ENCODE assay signal across 8 mouse cellular contexts in the genomic region with DNA sequence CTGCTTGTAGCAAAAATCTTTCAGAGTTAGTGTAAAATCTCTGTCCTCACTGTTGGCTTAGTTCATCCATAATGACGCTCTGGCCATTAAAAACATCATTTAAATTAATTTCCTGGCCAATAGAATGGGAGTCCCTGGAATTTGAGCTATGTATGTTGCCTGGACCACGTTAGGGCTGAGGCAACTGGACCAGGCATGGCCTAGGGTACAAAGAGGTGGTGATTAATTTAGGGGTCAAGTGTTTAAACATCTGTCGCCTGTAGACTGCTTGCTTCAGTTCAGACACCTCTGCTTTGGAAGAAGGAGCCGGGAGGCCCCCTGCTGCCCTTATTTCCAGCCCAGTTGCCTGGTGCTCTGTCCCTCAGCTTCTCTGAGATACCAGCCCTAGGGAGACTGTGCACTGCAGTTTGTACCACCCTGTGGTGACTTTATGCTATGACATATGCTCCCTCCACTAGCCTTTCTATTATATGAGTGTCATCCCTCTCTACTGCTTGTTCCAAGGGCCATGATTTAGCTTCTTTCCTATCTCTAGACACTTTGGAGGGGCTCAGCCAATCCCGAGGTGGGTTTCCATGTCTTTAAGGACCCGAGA.
A peak's percentile ranks its signal among the peaks of the same experiment; 100 is the strongest.
DNase-seq lines count a peak whose midpoint lies in the region; ATAC-seq and TF ChIP-seq lines count a peak whose summit lies in the region.

No protein-coding gene starts in this region.

- no peaks in the 10 kb centered on the region for H3K9me3 ChIP-seq in midbrain, embryonic 13.5 days

- H3K4me1 ChIP-seq in midbrain, embryonic 13.5 days (replicated peaks), result no peaks in the 10 kb centered on the region; the same call in 1 of the 2 replicates

- peak; percentile 64 for TF ChIP-seq CTCF in layer of hippocampus, adult 2 months (conservative IDR thresholded peaks at IDR 0.05)

- no peak overlapping the region for H3K4me2 ChIP-seq in midbrain, embryonic 13.5 days (replicated peaks)

- H3K36me3 ChIP-seq in midbrain, embryonic 13.5 days, result no peaks in the 10 kb centered on the region

- H3K4me3 ChIP-seq in layer of hippocampus, adult 2 months, result no peak overlapping the region
- no peak overlapping the region for H3K4me3 ChIP-seq in midbrain, embryonic 13.5 days (replicated peaks)

- intact Hi-C loops in left cerebral cortex, postnatal 14 days (cut with DNase I), result no loop called here

- WGBS in midbrain, embryonic 13.5 days, result 46% methylated on average over 6 of the region's 6 CpGs

- H3K27me3 ChIP-seq in midbrain, embryonic 13.5 days, result no peaks in the 10 kb centered on the region; the same call in 1 of the 2 replicates

- H3K27ac ChIP-seq in layer of hippocampus, adult 2 months, result no peak overlapping the region
- H3K27ac ChIP-seq in midbrain, embryonic 13.5 days, result no peak overlapping the region

- peak; percentile 36; the same call in 1 of the 2 replicates for ATAC-seq in cerebellum, adult (ENCODE audit: insufficient number of reproducible peaks, low FRiP score, low TSS enrichment)
- ATAC-seq in midbrain, embryonic 13.5 days, result peak; percentile 84

- H3K9ac ChIP-seq in midbrain, embryonic 13.5 days (replicated peaks), result no peak overlapping the region

- DNase-seq in cerebellum, adult 11 months, result no peak
- no peak for DNase-seq in layer of hippocampus, adult 2 months (ENCODE audit: low spot score in 2 of 2)
- no peak for DNase-seq in layer of hippocampus, postnatal 25 days (ENCODE audit: extremely low spot score in 1 of 2, low spot score in 1 of 2)
- DNase-seq in embryo, embryonic 9.5 days (ENCODE audit: extremely low spot score), result peak; percentile 32
- DNase-seq in left cerebral cortex, postnatal 14 days (ENCODE audit: low spot score in 2 of 2), result no peak
- no peak for DNase-seq in gastrocnemius, postnatal 10 days
